Mouse (Mus musculus) 416B (cell line): ENCODE data around the gene Kcnmb2.

Experiments used
- DNase-seq: peaks from one replicate; pipeline ENCODE4 v3.0.0; 2011; ENCODE audit warnings: low read depth

The Kcnmb2 gene

DNA sequence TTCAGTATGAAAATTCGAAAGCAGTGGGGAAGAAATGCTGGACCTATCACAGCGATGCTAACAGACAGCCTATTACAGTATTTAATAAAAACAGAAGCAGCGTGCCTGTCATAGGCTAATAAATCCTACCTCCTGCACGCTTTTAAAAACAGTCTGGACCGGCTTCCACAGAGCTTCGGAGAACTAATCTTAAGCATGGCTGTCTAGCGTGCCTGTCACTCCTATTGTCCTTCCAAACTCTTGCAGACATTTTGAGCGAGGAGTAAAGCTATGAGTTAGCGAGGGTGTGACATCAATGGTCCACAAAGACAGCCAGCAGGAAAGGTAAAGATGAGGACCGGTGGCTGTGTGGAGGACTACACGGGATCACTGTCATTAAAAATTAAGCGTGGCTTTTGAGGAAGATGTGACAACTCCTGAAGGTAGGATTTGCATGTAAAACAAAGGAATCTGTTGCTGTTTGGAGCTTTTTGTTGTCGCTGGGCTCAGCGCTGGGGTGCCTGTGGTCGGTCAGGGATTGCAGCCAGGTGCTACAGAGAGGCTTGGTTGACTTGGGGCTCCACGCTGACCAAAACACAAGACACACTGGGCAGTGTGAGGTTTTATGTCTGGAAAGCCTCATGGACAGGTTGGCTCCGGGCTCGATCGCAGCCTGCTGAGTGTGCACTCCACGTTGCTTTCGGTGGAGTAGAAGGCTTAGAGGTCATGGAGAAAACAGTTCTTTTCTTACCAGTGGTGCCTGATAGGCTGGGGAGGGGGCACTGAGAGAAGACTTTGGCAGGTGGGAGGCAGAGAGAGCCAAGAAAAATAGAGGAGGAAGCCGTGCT, at the start of gene Kcnmb2:
Gene Kcnmb2, plus strand, starts transcription at position 4 of the 827 bp plus-strand sequence.
- no peak for DNase-seq

DNA sequence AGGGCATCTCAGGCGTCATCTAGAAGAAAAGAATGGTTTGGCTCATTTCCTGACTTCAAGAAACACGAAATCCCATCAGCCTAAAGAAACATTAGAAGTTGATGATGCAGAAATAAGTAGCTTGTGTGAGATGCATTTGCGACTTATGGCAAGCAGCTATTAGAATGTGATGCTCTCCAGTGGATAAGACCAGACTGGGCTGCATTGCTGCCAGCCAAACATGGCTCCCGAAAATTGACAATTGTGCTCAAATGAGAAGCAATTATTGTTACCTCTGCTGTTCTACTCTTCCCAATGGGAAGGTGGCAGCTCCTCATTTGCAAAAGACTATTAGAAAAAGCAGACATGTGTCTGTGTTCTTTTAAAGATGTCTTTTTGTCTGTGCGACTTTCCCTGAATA, 38.8 kb upstream of the Kcnmb2 start:
- DNase-seq, result no peak

DNA sequence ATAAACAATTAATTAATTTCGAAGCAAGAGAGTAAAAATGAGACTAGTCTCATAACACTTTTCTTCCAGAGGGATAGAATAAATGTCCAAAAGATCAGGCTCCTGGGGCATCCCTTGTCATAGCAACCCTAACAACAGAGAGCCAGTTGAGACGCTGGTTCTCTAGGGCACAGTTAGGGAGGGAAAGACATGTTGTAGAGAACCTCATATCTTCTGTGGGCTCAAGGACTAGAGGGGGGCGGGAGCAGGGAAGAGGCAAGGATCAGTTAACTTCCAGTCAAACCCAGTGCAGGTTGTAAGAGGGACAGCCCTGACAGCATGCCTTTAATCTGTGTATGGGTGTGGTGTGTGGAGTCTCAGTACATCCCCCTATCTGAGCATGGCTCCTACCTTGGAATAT, 38.2 kb upstream of the Kcnmb2 start:
- no peak for DNase-seq

DNA sequence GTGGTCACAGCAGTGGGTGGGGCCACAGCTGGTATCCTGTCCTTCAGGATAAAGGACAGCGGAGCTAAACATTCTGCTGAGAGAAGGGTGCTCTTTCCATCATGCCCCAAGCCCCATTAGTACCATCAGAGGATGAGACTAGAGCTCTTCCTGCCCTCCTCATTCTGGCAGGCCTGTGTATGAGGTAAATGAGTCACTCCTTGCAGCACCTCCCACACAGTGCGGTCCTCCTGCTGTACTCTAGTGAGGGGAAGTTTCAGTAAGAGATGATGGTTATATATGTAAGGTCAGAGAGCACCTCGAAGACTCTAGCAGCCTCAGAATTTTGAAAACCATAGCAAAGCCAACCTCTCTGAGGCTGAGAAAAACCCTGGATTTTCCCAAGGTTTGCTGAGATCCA, 30.8 kb upstream of the Kcnmb2 start:
- DNase-seq, result no peak

DNA sequence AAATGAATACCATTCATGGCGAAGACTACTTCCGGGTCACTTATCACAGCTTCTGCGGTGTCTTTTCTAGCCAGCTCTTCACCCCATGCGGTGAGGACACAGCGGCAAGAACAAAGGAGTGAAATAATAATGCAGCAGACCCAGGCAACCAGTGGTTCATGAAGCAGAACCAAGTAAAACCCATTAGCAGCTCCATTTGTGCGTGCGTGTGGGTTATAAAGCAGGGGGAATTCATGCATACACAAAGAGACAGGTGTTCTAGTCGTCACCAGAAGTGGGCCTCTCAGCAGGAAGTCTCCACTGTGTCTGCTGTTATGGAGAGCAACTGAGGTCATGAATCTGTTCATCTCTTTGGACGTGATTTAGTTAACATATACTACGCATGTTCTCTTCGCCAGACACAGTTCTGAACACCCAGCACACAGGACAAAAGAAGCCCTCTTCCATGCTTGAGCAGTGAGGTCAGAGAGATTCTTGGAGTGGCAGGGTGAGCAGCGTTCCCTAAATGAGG, 19.6 kb upstream of the Kcnmb2 start:
- no peak for DNase-seq

DNA sequence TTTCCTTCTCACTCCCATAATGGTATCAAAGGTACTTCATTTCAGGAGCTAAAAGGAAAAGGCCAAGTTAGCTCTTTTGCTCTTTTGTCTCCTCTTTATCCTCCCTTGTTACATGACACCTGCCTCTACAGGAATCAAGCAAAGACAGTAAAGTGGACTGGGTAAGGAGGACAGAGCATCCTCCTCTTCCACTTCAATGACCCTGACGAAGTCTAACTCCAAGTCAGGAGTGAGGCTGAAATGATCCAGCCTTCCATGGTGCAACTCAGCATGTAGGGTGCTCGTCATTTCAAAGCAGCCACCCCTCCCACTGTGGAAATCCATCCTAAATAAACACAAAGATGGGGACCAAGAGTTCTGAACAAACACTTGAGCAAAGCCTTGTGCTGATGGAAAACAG, 9.7 kb upstream of the Kcnmb2 start:
- no peak for DNase-seq

DNA sequence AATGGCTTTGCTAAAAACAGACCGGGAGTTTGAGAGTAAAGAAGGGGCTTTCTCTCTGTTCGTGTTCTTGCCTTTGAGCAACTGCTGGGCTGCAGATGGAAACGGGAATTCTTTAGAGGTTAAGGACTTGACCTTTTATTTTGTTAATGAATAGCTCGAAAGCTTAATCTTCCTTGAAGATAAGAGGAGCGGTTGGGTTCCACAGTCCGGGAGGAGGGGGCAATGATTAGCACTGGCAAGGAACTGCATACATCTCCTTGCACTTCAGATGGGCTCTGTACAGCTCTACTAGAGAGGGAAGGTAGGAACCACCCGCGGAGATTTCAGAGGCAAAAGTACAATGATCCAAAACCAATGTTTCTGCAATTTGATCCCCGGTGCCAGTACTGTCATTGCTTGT, 1.2 kb downstream of the Kcnmb2 start:
- no peak for DNase-seq

DNA sequence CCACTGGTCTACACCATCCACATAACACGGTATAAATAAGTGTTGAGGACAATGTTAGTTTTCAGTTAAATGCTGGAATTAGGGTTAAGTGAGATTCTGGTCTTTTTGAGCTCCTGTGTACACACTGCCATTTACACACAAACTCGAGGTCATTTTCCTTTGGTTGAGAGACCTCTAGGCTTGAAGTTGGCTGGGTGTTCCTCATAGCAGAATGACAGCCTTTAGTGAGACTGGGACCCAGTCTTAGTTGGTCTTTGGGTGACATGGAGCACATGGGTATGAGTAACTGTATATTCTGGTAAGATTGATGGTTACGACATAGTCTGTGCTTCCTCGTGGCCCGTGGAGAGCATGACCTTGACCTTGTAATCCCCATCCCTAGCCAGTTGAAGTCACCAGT, 1.8 kb downstream of the Kcnmb2 start:
- DNase-seq, result no peak

DNA sequence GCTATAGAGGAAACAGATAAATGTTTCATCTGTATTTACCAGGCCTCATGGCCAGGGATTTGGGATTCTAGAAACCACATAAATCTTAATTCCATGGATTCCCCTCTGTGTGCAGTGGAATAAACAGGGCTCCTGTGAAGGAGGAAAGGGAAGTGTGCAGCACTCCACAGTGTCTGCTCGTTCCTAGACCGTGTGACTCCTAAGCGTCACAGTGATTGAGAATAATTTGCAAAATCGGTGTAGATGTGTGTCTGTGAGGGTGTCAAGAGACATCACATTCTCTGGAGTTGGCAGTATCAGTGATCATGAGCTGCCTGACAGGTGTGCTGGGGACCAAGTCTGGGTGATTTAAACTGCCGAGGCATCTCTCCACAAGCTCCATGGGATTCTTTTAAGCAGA, 8.9 kb downstream of the Kcnmb2 start:
- no peak for DNase-seq

DNA sequence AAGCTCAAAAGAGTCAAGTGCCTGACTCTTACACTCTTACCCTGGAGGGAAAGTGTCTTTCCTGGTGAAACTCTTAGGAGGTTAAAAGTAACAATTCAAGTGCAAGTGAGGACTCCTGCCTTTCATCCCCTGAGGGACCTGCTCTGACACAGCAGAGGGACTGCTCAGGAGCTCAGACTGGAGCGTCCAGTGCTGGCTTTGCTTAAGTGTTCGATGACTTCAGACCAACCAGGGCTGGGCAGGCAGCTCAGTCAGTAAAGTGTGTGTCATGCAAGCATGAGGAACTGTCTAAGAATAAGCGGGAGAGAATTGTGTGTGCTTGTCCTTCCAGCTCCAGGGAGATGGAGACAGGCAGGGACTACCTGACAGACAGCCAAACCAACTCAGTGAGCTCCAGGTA, 9.4 kb downstream of the Kcnmb2 start:
- DNase-seq, result no peak

DNA sequence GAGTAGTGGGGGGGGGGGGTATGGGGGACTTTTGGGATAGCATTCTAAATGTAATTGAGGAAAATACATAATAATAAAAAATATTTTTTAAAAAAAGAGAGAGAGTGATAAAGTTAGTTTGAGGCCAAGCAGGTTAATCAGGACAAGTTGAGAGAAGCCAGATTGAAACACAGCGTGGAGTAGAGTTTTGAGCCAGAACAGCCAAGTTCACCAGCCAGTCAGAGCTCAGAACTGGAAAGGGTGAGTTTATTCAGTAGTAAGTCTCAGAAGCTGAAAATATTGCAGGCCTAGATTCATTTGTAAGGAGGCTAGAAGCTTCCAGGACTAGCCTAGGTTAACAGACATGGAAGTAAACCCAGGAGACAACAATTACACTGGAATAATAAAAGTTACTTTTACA, 26.2 kb downstream of the Kcnmb2 start:
- no peak for DNase-seq

DNA sequence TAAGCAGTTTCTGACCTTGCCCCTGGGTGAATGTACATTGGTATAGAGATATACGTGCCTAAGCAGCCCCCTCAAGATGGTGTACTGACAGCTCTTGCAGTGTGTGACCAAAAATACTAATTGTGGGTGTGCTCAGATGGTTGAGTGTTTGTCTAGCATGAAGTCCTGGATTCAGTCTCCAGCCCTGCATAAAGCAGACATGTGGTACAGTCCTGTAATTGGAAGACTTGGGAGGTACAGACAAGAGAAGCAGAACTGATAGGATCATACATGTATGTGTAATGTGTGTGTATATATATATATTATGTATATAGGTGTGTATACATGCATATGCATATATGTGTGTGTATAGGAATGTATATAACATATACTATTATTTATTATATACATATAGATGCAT, 32.4 kb downstream of the Kcnmb2 start:
- DNase-seq, result no peak

DNA sequence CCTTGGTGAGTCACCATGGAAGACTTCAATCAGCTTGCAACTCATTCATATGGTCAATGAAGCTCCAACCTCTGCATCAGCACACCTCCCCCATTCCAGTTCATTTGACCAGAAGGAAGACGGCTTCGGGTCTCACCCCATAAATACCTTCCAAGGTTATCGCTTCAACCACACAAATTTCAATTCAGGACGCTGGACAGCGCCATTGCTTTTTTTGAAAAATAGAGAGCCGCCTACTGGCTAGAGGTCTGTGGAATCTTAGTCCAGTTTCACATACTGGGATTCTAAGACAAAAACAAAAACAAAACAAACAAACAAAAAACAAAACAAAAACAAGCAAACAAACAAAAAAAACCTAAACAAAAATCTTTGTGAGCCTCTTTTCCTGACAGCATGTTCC, 39.2 kb downstream of the Kcnmb2 start:
- no peak for DNase-seq

DNA sequence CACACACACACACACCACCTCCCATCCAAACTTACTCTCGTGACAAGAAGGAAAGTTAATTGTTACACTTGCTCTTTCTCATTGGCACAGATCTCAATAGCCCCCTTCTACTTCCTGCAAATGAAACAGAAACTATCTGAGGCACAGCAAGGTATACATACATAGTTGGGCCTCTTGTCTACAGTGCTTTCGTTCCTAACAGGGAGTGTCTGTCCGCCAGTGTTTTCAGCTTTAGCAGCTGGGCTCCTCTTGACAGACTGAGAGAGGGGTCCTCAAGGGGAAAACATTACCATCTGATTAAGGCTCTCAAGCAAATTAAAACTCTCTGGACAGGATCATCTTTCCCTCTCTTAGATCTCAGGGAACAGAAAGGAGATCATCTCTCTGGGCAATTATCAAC, 51.9 kb downstream of the Kcnmb2 start:
- DNase-seq, result no peak

DNA sequence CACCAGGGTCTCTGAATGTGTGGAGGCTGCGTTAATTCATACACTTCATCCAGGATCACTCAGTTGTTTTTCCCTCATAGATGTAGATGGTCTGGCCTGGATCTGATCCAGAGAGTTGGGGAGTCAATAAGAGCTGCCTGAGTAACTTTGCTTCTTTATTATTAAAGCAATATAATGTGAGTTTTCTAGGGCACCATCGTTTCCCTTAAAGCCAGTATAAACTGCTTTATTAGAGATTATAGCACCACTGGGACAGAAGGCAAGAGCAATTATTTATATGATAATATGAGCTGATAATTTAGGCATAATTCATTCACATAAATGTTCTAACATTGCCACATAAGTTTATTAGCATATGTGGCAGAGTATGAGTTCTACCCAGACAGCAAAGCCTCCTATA, 52.7 kb downstream of the Kcnmb2 start:
- DNase-seq, result no peak

DNA sequence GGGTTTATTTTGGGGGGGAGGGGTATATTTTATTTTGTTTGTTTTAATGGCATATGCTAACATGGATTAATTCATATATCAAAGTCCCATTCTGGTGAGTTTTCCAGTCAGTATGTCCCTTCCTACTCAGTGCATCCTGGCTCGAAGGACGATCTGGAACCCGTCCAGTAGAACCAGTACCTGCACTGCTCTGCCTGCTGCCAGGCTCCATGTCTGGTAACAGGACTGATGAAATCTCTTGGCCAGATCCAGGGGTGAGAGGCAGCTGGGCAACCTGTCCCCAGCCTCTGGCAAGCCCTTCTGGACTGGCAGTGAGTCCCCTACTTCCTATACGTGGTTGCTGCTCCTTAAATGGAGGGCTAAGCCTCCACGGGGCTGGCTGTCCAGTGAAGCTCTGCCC, 57.5 kb downstream of the Kcnmb2 start:
- no peak for DNase-seq

DNA sequence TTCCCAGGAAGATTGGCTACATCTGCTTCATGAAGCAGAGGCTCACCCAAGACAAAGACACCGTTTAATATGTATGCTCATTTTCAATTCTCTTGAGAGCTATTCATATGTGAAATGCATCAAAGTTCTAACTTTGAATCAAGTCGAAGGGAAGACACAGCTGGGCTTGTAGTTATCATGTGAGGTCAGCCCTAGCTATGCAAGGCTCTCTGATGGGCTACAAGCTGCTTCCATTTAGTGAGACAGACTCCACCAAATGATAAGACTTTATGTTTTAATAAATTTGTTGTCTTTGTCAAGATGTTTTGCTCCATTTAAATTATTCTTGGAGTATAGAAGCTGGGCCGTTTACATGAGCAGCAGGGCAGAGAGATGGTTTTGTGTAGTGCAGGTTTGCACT, 58.9 kb downstream of the Kcnmb2 start:
- no peak for DNase-seq

DNA sequence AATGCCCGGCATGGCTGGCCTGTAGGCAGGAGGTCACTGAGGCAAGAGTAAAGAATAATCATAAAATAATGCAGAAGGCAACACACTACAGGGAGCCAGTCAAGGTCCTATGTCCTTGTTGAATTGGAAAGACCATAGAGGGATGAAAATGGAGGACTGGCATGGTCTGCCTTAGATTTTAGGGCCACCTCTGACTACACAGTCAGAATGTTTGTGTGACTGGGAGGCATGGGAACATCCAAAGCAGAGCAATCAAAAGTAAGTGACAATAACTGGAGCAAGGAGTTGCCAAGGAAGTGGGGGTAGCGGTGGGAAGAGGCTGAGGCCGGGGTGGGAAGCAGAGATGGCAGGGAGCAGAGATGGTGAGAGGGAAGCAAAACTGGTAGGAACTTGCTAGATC, 60.8 kb downstream of the Kcnmb2 start:
- DNase-seq, result no peak

DNA sequence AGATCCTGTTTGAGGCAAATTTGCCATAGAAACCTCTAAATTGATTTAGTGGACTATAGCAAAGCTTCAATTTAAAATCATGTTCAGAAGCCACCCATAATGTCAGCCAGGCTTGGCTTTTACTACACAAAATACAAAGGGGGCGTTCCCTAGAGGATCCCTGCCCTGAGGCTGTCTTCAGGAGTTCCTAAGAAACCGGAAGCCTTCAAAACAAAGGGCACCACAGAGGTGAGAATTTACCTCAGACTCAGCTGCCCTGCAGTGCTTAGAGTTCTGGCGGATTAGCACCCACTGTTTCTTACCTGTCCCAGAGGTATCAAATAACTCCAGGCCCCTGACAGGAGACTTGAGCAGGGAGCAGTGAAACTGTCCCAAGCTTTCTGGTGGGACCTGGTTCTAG, 77.4 kb downstream of the Kcnmb2 start:
- DNase-seq, result no peak

DNA sequence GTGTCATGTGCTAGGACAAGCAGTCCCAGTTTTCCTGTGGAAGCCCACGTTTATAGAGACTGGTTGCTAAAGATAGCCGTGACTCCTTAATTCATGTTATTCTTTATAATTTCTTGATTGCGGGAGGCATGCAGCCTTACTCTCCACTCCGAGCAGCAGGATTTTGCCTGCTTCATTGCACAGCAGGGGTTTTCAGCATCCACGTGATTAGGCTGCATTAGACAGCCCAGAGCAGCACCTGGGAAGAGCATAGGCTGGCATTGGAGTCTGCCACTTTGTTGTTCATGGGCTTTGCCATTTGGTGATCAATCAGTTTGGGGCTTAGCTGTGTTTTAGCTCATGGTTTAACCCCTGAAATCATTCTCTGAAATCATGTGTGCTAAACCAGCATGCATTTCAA, 80.1 kb downstream of the Kcnmb2 start:
- DNase-seq, result no peak

DNA sequence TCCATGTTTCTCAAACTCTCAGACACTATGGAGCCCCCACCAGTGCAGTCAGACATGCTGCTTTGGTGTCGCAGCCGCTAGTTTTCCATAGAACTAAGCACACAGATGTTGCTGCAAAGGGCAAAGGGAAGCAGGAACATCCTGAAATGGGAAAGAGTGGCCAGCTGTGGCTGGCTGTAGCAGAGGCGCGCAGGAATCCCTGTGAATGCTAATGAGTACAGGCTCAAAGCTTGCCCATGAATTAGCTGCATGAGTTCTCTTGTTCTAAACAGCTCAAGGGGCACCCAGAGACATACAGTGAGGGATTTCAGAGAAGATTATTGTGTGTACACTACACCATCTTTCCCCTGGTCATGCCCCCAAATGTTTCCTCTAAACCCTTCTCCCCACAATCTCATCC, 82.8 kb downstream of the Kcnmb2 start:
- DNase-seq, result no peak

DNA sequence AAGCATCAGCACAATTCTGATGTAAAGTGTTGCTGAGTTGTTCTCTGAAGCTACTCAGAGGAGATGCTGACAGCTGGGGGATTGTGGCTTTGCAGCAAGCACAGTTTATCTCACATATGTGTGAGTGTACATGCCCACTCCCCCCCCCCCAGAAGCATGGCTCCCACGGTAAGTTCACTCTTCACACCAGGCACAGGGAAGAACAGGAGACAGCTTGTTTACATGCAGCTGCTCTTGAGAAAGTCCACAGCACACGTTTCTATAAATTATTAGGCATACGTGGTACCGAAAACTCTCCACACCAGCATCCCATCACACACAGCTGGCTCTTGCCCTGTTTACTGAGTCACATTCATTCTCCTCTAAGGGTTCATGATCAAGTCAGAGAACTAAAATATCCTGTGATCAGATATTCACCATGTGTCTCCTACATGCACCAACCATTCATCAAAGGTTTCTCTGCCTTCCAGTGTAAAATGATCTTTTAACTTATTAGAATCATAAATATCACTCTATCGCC, 89.3 kb downstream of the Kcnmb2 start:
- no peak for DNase-seq

DNA sequence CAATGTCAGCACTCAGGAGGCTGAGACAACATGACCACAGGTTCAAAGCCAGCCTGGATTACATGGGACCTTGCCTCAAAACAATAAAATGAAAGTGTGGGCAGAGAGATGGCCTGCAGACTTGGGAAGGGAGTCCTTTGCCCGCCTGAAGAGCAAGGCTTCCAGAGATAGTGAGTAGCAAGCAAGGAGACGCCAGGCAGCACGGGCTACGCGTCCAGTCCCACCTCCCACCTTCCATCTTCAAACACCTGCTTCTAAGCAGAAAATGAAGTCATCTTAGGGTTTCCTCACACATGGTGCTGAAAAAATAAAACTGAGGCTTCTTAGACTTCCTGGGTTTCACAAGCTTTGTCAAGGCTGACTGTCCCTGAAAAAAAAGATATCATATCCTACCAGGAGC, 109.3 kb downstream of the Kcnmb2 start:
- no peak for DNase-seq
